Mouse (Mus musculus) intestine, embryonic 15.5 days (tissue): ENCODE data around the gene Brcc3. TPM values are rescaled to one million over a fixed set of nuclear protein-coding genes. Genes with fewer than 3 reads are reported as not detected.
A peak's percentile ranks its signal among the peaks of the same experiment; 100 is the strongest.

Source experiments
- ATAC-seq: fragments of 200-750 bp; cut with Nextera tagmentation; 2 replicates; pipeline ENCODE4 v1.8.0; 2017; ENCODE audit warnings: moderate TSS enrichment, moderate library complexity
- H3K27ac ChIP-seq: fragments of 300-500 bp; sonication (generic); 2 replicates; pipeline ENCODE4 v1.5.1; 2015; ENCODE audit warnings: mild to moderate bottlenecking, inconsistent platforms
- H3K27me3 ChIP-seq: fragments of 300-500 bp; sonication (generic); replicated peaks from 2 replicates; pipeline ENCODE4 v1.6.1; 2015; ENCODE audit warnings: inconsistent platforms
- H3K36me3 ChIP-seq: fragments of 300-500 bp; sonication (generic); 2 replicates; pipeline ENCODE4 v1.6.1; 2015; ENCODE audit warnings: inconsistent platforms
- H3K4me1 ChIP-seq: fragments of 300-500 bp; sonication (generic); replicated peaks from 2 replicates; pipeline ENCODE4 v1.6.1; 2015; ENCODE audit warnings: inconsistent platforms
- H3K4me2 ChIP-seq: fragments of 300-500 bp; sonication (generic); replicated peaks from 2 replicates; pipeline ENCODE4 v1.6.1; 2015; ENCODE audit warnings: mild to moderate bottlenecking, inconsistent platforms
- H3K4me3 ChIP-seq: fragments of 300-500 bp; sonication (generic); replicated peaks from 2 replicates; pipeline ENCODE4 v1.5.1; 2015; ENCODE audit warnings: inconsistent platforms
- H3K9ac ChIP-seq: fragments of 300-500 bp; sonication (generic); 2 replicates; pipeline ENCODE4 v1.6.1; 2015; ENCODE audit warnings: inconsistent platforms
- H3K9me3 ChIP-seq: fragments of 300-500 bp; sonication (generic); 2 replicates; pipeline ENCODE4 v1.6.1; 2016; ENCODE audit warnings: inconsistent platforms
- WGBS: fragments of 180-500 bp; shearing (Covaris S2); methylation state at CpG from one replicate; pipeline ENCODE4 v1.1.7; 2015; 5-methylcytosine and 5-hydroxymethylcytosine counted together
- polyA plus RNA-seq: library from polyadenylated mRNA; unstranded; fragments of >200 nt; fragmentation: Nextera tagmentation; extraction: Ambion mirVana; gene quantifications from 2 replicates; pipeline ENCODE4 v1.2.1, GENCODE M21; 2015

Gene Brcc3
- polyA plus RNA-seq = 70.5 and 72.3 TPM in 2 replicates

- WGBS = 14% methylated on average over 52 of the region's 52 CpGs
Measured at GRCm38 (mm10) chrX:75415936-75416785, at the start of gene Brcc3, which contains the start of the genes Cmc4 and Mtcp1. TSS of gene Brcc3 (plus strand) at chrX:75416628. TSS of gene Cmc4 (minus strand) at chrX:75416584. TSS of gene Mtcp1 (minus strand) at chrX:75416588.

DNA sequence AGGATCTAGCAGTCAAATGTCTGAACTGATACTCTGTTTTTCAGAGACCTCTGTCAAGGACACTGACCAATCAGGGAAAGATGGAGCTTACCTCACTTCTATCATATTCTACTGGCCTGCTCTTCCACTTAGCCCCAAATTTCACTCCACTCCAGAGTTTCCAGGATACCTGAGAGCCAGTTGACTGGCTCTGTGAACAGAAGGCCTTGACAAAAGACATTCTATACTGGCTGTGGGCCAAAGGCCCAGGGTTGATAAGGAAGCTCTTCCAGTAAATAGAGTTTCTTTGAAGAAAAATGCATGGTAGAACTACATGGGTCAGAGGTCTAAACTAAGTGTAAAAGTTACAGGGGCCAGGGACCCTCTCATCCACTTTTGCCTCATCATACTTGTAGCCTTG, 46.2 kb upstream of the Brcc3 start:
- ATAC-seq = no peak
- H3K4me3 ChIP-seq = no peak overlapping the region
- H3K4me2 ChIP-seq = no peak overlapping the region
- H3K4me1 ChIP-seq = no peaks in the 10 kb centered on the region
- H3K27ac ChIP-seq = no peak overlapping the region
- no peaks in the 10 kb centered on the region for H3K36me3 ChIP-seq
- H3K27me3 ChIP-seq = no peaks in the 10 kb centered on the region
- no peaks in the 10 kb centered on the region for H3K9me3 ChIP-seq
- no peak overlapping the region for H3K9ac ChIP-seq

More at GRCm38 (mm10) chrX:75415936-75416785, at the start of gene Brcc3, which contains the start of the genes Cmc4 and Mtcp1:
- Histone ChIP-seq H3K4me3 (peak within 1 kb of the TSS; percentile 48), H3K9ac (peak within 1 kb of the TSS; percentile 57), H3K27me3 (no peaks in the 10 kb centered on the region), H3K4me2 (peak within 1 kb of the TSS; percentile 46), H3K36me3 (no peaks in the 10 kb centered on the region), H3K4me1 (no peaks in the 10 kb centered on the region), H3K27ac (peak within 1 kb of the TSS; percentile 92), H3K9me3 (no peaks in the 10 kb centered on the region)
- ATAC-seq = peak; percentile 100

DNA sequence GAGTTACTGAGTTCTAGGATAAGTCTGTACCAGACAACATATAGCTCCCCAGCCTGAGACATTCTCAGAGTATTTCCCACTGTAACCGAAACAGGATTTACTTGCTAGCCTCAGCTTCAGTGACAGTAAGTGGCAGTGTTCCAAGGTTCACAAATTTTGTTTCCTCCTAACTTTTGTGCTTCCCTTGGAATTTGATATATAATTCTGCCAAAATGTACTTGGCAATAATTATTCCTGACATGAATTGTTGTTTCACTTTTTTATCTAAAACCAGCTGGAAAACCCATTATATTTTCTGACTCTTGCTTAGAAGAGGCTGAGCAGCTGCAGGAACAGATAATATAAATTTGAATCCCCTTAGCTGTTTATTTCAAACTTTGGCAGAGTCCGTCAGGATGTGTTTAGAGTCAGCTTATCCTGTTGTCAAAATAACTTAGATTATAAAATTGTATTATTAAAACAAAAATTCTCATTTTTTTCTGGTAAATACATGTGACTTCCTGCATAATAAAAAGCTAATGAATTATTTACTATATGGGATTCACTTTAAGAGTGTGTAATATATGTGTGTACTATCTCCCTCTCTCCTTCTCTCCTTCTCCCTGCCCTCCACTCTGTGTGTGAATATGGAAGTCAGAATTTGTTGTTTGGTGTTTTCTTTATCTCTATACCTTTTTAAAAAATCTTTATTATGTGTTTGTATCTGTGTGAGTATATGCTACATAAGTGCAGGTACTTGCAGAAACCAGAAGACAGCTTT, 43.6 kb upstream of the Brcc3 start:
- WGBS = 51% methylated on average over 2 of the region's 2 CpGs
- Histone ChIP-seq H3K9me3 (no peaks in the 10 kb centered on the region), H3K4me3 (no peak overlapping the region), H3K36me3 (no peaks in the 10 kb centered on the region), H3K27ac (no peak overlapping the region), H3K4me2 (no peak overlapping the region), H3K27me3 (no peaks in the 10 kb centered on the region), H3K4me1 (no peaks in the 10 kb centered on the region), H3K9ac (no peak overlapping the region)
- peak; percentile 45; the same call in 1 of the 2 replicates for ATAC-seq

GRCm38 (mm10) chrX:75376815-75377214, 39.6 kb upstream of the Brcc3 start:
- Histone ChIP-seq H3K4me2 (no peak overlapping the region), H3K27me3 (no peaks in the 10 kb centered on the region), H3K4me1 (no peaks in the 10 kb centered on the region), H3K27ac (no peak overlapping the region), H3K36me3 (no peaks in the 10 kb centered on the region), H3K4me3 (no peak overlapping the region), H3K9ac (no peak overlapping the region), H3K9me3 (no peaks in the 10 kb centered on the region)
- ATAC-seq = no peak

GRCm38 (mm10) chrX:75381176-75381575, 35.3 kb upstream of the Brcc3 start:
- WGBS = 83% methylated on average over 1 of the region's 1 CpGs
- Histone ChIP-seq H3K4me1 (no peaks in the 10 kb centered on the region), H3K9me3 (no peaks in the 10 kb centered on the region), H3K4me2 (no peak overlapping the region), H3K27me3 (no peaks in the 10 kb centered on the region), H3K4me3 (no peak overlapping the region), H3K36me3 (no peaks in the 10 kb centered on the region), H3K9ac (no peak overlapping the region), H3K27ac (no peak overlapping the region)
- no peak for ATAC-seq

DNA sequence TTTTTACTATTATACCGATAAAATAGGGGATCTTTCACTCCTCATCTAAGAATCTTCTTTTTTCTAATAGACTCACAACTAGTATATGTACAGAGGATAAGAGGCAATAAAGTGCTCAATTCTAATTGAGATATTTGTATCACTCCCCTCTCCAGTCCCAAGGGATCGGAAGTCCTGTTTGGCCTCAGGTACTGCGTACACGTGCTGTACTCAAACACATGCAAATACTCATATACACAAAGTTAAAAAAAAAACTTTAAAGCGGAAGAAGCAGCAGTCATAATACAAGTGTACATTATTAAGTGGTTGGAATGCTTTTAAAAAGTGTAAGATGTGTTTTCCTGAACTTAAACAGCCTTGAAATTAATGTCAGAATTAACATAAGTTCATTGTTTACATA, 34.7 kb upstream of the Brcc3 start:
- H3K4me3 ChIP-seq = peak overlapping the region; percentile 45; the same call in 1 of the 2 replicates
- H3K4me2 ChIP-seq = peak overlapping the region; percentile 51; the same call in 1 of the 2 replicates
- no peaks in the 10 kb centered on the region for H3K36me3 ChIP-seq
- H3K27me3 ChIP-seq = no peaks in the 10 kb centered on the region
- H3K9me3 ChIP-seq = no peaks in the 10 kb centered on the region
- 65% methylated on average over 5 of the region's 5 CpGs for WGBS
- peak; percentile 59 for ATAC-seq
- no peaks in the 10 kb centered on the region for H3K4me1 ChIP-seq
- H3K27ac ChIP-seq = no peak overlapping the region
- H3K9ac ChIP-seq = no peak overlapping the region

- no peaks in the 10 kb centered on the region for H3K36me3 ChIP-seq
- H3K4me2 ChIP-seq = peak within 1 kb of the TSS; percentile 51
Measured at GRCm38 (mm10) chrX:75382195-75382771, 34.1 kb upstream of the Brcc3 start, which contains the start of the genes Fundc2 and F8. TSS of gene Fundc2 (plus strand) at chrX:75382399. TSS of gene F8 (minus strand) at chrX:75382615.

DNA sequence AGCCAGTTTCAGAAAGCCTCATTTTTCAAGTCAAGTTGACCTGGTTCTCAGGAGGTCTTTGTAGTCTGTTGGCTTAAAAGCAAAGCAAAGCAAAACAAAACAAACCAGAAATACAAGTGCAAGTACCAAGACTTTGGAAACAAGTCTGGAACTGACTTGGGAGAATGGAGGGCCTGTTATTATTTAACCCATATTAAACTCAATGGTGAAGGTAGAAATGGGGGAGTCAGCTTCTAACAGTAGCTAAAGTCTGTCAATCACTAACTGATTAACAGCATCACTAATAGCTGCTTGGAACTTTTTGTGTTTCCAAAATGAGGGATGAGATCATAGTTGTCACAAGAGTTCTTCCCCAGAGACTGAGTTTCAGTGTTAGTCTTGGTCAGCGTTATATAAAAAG, 17.0 kb upstream of the Brcc3 start:
- Histone ChIP-seq H3K9ac (no peak overlapping the region), H3K4me1 (no peaks in the 10 kb centered on the region), H3K4me3 (no peak overlapping the region), H3K4me2 (no peak overlapping the region), H3K9me3 (no peaks in the 10 kb centered on the region), H3K27ac (no peak overlapping the region), H3K36me3 (no peaks in the 10 kb centered on the region), H3K27me3 (no peaks in the 10 kb centered on the region)
- ATAC-seq = no peak
- 86% methylated on average over 1 of the region's 1 CpGs for WGBS

More at GRCm38 (mm10) chrX:75382195-75382771, 34.1 kb upstream of the Brcc3 start, which contains the start of the genes Fundc2 and F8:
- H3K4me3 ChIP-seq = peak within 1 kb of the TSS; percentile 45
- WGBS = 14% methylated on average over 25 of the region's 25 CpGs
- no peaks in the 10 kb centered on the region for H3K4me1 ChIP-seq
- H3K9me3 ChIP-seq = no peaks in the 10 kb centered on the region
- ATAC-seq = peak; percentile 99
- H3K27ac ChIP-seq = peak within 1 kb of the TSS; percentile 73; the same call in 1 of the 2 replicates
- peak within 1 kb of the TSS; percentile 60 for H3K9ac ChIP-seq
- no peaks in the 10 kb centered on the region for H3K27me3 ChIP-seq

DNA sequence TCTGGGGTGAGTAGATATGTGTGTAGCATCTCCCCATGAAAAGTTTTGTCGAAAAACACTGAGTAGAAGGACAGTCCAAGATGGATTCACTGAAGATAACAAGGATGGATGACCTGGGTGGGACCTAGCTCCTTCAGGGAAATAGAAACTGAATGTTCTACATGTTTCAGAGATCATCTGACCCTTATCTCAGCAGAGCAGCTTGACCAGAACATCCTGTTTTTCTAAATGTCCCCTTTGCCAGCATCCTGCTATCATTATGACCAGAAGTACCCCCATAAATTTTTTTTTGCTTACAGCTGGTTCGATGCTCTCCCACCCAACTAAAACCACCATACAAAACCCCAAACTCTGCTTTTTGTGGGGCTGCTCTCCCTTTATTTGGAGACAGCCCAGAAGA, 13.8 kb upstream of the Brcc3 start:
- no peak for ATAC-seq
- WGBS = 64% methylated on average over 2 of the region's 2 CpGs
- Histone ChIP-seq H3K36me3 (no peaks in the 10 kb centered on the region), H3K4me1 (no peaks in the 10 kb centered on the region), H3K9me3 (no peaks in the 10 kb centered on the region), H3K4me2 (no peak overlapping the region), H3K27me3 (no peaks in the 10 kb centered on the region), H3K9ac (no peak overlapping the region), H3K4me3 (no peak overlapping the region), H3K27ac (no peak overlapping the region)

- Histone ChIP-seq H3K9ac (no peak overlapping the region), H3K4me1 (no peaks in the 10 kb centered on the region), H3K4me3 (no peak overlapping the region), H3K4me2 (no peak overlapping the region), H3K36me3 (no peaks in the 10 kb centered on the region), H3K9me3 (no peaks in the 10 kb centered on the region), H3K27ac (no peak overlapping the region), H3K27me3 (no peaks in the 10 kb centered on the region)
- no peak for ATAC-seq
Measured at GRCm38 (mm10) chrX:75403350-75403749, 13.1 kb upstream of the Brcc3 start.

DNA sequence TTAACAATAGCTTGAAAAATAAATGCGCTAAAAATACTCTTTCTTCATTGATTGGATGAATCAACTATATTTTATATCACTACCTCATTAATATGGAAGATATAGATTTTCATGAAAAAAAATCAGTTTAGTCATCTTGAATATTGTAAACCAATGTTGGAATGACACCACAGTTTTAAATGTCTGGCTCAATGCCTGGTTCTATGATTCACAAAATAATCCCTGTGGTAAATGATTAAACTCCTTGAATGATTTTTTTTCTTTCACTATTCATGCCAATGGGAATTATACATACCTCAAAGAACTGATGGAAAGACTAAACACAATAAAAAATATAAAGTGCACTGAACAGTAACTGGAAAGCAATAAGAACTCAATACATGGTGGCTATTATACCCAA, 6.7 kb upstream of the Brcc3 start:
- no peak overlapping the region for H3K4me2 ChIP-seq
- no peaks in the 10 kb centered on the region for H3K9me3 ChIP-seq
- no peaks in the 10 kb centered on the region for H3K4me1 ChIP-seq
- no peaks in the 10 kb centered on the region for H3K27me3 ChIP-seq
- H3K36me3 ChIP-seq = no peaks in the 10 kb centered on the region
- H3K27ac ChIP-seq = no peak overlapping the region
- H3K4me3 ChIP-seq = no peak overlapping the region
- ATAC-seq = no peak
- WGBS = 86% methylated on average over 1 of the region's 1 CpGs
- H3K9ac ChIP-seq = no peak overlapping the region

DNA sequence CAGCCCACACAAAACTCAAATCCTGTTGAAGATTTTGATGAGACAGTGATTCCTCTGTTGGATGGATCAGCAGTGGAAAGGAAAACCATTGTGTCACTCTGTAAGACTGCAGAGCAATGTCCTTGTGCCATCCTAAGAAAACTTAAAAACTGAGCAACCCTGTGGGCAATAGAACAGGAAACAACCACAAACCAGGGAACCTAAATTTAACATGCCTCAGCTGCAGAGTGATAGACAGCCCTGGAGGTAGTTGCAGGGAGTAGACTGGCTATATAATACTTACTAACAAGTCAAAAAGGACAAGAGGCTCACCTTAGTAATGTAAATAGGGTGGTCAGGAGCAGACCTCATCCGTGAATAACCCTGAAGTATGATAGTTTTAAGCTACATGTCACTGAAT, 38.2 kb downstream of the Brcc3 start:
- H3K27me3 ChIP-seq = no peaks in the 10 kb centered on the region
- H3K4me3 ChIP-seq = no peak overlapping the region
- WGBS = 71% methylated on average over 1 of the region's 1 CpGs
- no peaks in the 10 kb centered on the region for H3K9me3 ChIP-seq
- no peak overlapping the region for H3K4me2 ChIP-seq
- H3K4me1 ChIP-seq = no peaks in the 10 kb centered on the region
- H3K27ac ChIP-seq = no peak overlapping the region
- H3K36me3 ChIP-seq = no peaks in the 10 kb centered on the region
- no peak overlapping the region for H3K9ac ChIP-seq
- no peak for ATAC-seq
